Mouse (Mus musculus): ENCODE results near the gene Trpc4.
A peak's percentile ranks its signal among the peaks of the same experiment; 100 is the strongest.

The Trpc4 gene

GRCm38 (mm10) chr3:54269180-54269579 lies 113.3 kb downstream of the Trpc4 start:
- DNase-seq = no peak

- no peak for DNase-seq
These were observed 118.8 kb downstream of the Trpc4 start for GRCm38 (mm10) chr3:54274651-54275050.

DNA sequence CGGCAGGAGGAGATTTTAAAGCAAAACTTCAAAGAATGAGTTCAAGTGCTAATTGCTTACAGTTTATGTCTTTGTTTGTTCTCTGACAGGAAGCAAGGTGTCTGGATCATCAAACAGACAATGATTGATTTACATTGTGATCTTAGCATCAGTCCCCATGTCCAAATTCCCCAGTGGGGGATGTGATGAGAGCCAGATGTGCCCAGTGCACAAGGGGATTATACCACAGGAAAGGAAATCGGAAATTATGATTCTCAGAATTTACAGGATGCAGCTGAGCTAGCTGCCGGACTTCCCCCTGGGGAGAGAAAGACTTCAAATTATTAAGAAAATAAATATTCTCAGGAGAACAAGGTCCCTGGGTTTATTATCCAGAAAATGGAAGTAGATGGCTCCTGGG lies 133.9 kb downstream of the Trpc4 start:
- no peak for DNase-seq

DNA sequence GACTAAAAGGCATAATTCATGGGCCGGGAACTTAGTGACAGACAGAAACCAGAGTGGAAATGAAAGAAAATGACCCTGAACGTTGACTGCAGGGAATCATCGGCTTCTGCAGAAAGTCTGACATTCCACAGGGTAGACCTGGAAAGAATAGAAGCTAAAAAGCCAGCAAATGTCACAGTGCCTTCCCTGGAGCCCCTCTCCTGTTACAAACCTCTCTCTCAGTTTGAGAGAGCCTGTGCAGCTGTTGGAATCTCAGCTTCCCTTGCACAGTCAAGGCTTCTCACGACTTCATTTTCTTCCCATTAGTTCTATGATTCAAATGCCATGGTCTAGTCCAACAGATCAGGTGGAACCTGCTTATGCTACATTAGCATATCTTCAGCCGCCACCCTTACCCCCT lies 154.8 kb downstream of the Trpc4 start:
- no peak for DNase-seq

DNA sequence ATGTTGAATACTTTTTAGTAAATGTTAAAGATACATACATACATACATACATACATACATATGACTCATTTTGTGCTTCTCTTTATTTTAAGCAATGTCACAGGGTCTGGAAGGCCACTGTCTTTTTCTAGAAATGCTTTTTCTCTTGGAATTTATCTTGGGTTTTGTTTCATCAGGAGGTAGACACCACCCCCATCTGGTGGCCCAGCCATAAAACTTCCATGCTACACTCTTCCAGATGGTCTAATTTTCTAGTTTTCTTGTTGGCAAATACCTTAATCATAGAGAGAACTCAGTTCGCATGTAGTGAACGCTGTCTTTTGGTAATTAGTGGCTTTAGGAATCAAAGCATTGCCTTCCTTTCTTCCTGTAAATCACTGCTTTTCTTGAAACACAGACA lies 158.2 kb downstream of the Trpc4 start:
- peak; percentile 6 for DNase-seq

DNA sequence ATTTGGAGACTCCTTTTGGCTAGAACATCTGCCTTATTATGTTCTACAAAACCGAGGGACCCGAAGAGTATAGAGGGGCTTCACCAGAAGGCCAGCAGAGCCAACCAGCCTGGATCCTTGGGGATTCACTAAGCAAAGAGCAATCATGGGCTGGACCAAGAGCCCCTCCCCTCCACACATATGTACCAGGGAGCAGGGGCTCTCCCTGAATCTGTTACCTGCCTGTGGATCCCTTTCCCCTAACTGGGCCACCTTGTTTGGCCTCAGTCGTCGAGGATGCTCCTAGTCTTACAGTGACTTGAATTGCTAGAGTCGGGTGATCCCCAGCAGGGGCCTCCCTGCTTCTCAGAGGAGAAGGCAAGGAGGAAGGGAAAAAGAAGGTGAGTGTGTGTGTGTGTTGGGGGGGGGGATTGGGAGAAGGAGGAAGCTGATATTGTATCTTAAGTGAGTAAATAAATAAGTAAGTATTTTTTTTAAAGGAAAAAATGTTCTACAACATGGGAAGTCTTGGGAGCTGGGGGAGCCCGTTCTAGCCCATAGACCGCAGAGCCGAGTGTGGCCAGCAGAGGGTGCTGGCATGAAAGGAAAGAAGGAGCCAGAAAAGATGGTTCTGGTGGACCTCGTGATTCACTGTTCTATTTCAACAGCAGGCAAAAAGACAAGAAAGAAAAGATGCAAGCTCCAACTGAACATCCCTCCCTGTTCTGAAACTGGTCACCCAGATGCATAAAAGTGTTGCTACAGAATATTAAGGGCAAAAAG lies 197.2 kb downstream of the Trpc4 start:
- DNase-seq = peak; percentile 77

DNA sequence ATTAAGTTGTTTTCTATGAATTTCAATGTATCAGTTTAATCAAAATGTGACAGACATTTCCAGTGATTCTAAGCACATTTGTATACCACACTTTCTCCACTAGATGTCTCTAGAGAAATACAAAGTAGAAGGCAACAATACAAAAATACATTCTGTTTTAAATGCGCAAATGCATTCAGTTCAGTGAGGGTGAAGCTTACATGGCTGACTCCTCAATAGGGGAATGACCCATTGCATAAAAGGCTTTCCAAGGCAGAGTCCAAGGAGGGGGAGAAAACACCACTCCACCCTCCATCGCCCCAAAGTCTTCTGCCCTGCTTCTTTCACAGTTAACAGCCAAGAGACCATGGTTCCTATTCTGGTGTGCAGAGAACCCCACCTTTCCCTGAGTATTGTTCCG lies 201.7 kb downstream of the Trpc4 start:
- peak; percentile 6 for DNase-seq

DNA sequence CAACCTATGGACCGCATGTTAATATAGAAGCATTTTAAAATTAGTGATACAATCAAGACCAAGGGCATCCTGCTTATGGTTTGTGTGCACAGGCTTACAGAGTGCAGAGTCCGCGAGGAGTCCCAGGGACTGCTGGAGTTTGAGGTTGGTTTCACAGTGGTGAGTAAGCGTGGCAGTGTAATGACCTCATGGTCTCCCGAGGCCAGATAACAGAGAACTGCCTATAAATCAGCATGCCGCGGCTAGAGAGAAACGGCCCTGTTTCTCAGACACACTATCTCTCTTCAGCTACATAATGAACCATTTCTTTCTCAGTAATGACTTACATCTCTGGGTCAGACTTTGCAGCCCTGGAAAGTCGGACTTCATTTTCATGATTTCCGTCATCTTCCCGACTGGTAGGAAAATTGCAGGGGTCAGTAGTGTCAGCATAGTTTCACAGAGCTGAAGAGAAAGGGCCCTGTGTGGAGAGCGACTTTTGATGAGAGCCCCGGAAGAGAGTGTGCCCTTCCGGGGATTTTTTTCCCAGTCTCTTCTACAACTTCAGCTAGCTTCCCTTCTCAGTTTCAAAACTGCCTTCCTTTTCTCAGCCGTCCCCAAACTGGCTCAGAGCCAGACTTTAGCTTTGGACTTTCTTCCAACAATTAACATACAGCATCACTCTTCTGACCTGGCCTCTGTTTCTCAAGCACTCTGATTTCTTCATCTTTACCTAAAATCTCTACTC lies 202.8 kb downstream of the Trpc4 start:
- peak; percentile 27 for DNase-seq

- DNase-seq = peak; percentile 46
These were observed 205.1 kb downstream of the Trpc4 start, which contains the start of gene Postn for GRCm38 (mm10) chr3:54360897-54361296. Gene Postn (plus strand): TSS chr3:54361109.

DNA sequence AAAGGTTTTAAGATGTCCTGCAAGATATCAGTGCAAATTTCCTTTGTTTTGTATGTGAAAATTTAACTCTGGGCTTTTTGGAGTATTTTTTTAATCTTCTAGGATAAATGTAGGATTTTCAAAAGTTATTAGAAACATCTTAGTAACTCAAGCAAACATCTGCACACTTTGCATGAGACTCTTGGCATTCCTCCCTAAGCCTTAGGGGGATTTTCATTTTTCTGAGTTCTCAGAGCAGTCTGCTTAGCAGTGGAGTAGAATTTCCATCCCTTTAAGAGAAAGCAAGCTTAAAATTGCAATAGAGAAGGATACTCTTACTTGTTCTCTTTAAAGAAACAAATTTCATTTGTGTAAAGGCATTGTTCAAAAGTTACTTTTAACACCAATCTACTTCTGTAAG lies 205.8 kb downstream of the Trpc4 start:
- no peak for DNase-seq
